In genomic region chr7:92874761-92875408, GRCm38 (mm10) we compare ENCODE assay signal across 8 mouse cellular contexts. TPM values are rescaled to one million over a fixed set of nuclear protein-coding genes. Genes with fewer than 3 reads are reported as not detected.
A peak's percentile ranks its signal among the peaks of the same experiment; 100 is the strongest.
DNase-seq lines count a peak whose midpoint lies in the region; ATAC-seq and TF ChIP-seq lines count a peak whose summit lies in the region.

No protein-coding gene starts in this region.

- peak; percentile 92 for DNase-seq in ES-E14 (ENCODE audit: low read depth, low spot score)
- peak; percentile 95 for DNase-seq in cerebellum, adult 11-12 months
- peak; percentile 87 to 88 for DNase-seq in heart, postnatal 36 days
- DNase-seq in layer of hippocampus, adult 2 months (ENCODE audit: low spot score in 2 of 2) = peak; percentile 81 to 90
- DNase-seq in lung, embryonic 14.5 days = peak; percentile 94
- peak; percentile 90 for DNase-seq in thymus, adult 2 months

- peak overlapping the region; percentile 87 for H3K9ac ChIP-seq in ES-E14 (ENCODE audit: insufficient read depth, low read depth, low read length, poor library complexity, severe bottlenecking)
- peak overlapping the region; percentile 83 for H3K9ac ChIP-seq in forebrain, embryonic 15.5 days (replicated peaks)
- H3K9ac ChIP-seq in lung, embryonic 14.5 days = peak overlapping the region; percentile 78

- ATAC-seq in forebrain, embryonic 15.5 days (replicated peaks) = peak; percentile 91
- peak; percentile 90 for ATAC-seq in lung, embryonic 14.5 days (ENCODE audit: insufficient read depth)

- intact Hi-C loops in heart, postnatal 36 days (cut with DNase I) = loop anchor here (1.0 to 5.0 kb wide), 4 partner anchors 28 to 222 kb away; partner anchors contain the start of gene Rab30

- H3K36me3 ChIP-seq in ES-E14 (ENCODE audit: control insufficient read depth, insufficient read depth, low read length, poor library complexity, severe bottlenecking) = peaks cover 2% of the 10 kb centered on the region; the same call in 1 of the 2 replicates
- no peaks in the 10 kb centered on the region for H3K36me3 ChIP-seq in forebrain, embryonic 15.5 days
- H3K36me3 ChIP-seq in lung, embryonic 14.5 days (ENCODE audit: insufficient read depth) = no peaks in the 10 kb centered on the region
- H3K36me3 ChIP-seq in thymus, adult 2 months (ENCODE audit: control insufficient read depth, insufficient read depth, low read length) = no peaks in the 10 kb centered on the region

- peak overlapping the region; percentile 86 for H3K27ac ChIP-seq in ES-E14 (ENCODE audit: insufficient read depth, low read depth, low read length, poor library complexity, severe bottlenecking)
- H3K27ac ChIP-seq in forebrain, embryonic 15.5 days (replicated peaks) = peak overlapping the region; percentile 98
- peak overlapping the region; percentile 99 for H3K27ac ChIP-seq in layer of hippocampus, adult 2 months
- H3K27ac ChIP-seq in lung, embryonic 14.5 days (ENCODE audit: low read depth) = peak overlapping the region; percentile 99
- H3K27ac ChIP-seq in olfactory bulb, adult 2 months (ENCODE audit: insufficient read depth, low read depth, low read length) = peak overlapping the region; percentile 86
- peak overlapping the region; percentile 87 for H3K27ac ChIP-seq in thymus, adult 2 months (ENCODE audit: control insufficient read depth, insufficient read depth, low read length)

- H3K9me3 ChIP-seq in ES-E14 (ENCODE audit: control insufficient read depth, insufficient read depth, low read depth, low read length) = no peaks in the 10 kb centered on the region
- H3K9me3 ChIP-seq in forebrain, embryonic 15.5 days = no peaks in the 10 kb centered on the region
- H3K9me3 ChIP-seq in lung, embryonic 14.5 days (ENCODE audit: low read depth, low read length) = no peaks in the 10 kb centered on the region

- in situ Hi-C loops in ES-E14 (cut with MboI; ENCODE audit: low sequenced_read_pairs in 2 of 2, unreplicated experiment in 2 of 2) = no loop called here

- no peak for TF ChIP-seq CTCF in layer of hippocampus, adult 2 months (conservative IDR thresholded peaks at IDR 0.05)
- TF ChIP-seq CTCF in lung, embryonic 14.5 days (IDR thresholded peaks at IDR 0.05; ENCODE audit: low read depth) = no peak
- TF ChIP-seq CTCF in olfactory bulb, adult 2 months (IDR thresholded peaks at IDR 0.05; ENCODE audit: insufficient read depth, low read depth, low read length) = no peak
- no peak for TF ChIP-seq CTCF in thymus, adult 2 months (IDR thresholded peaks at IDR 0.05; ENCODE audit: borderline replicate concordance, control insufficient read depth, extremely low read depth, insufficient read depth, low read length, poor library complexity)

- H3K4me1 ChIP-seq in ES-E14 (ENCODE audit: control insufficient read depth in 2 of 2, insufficient read depth in 2 of 2, low read length in 2 of 2, poor library complexity in 1 of 2) = 0 out of 4 replicates have a peak, but pooled peaks cover 0 to 3% of the 10 kb centered on the region in 2 experiments
- peaks cover 23% of the 10 kb centered on the region for H3K4me1 ChIP-seq in forebrain, embryonic 15.5 days
- H3K4me1 ChIP-seq in lung, embryonic 14.5 days (ENCODE audit: insufficient read depth) = peaks cover 9% of the 10 kb centered on the region; the same call in 1 of the 2 replicates
- H3K4me1 ChIP-seq in olfactory bulb, adult 2 months (ENCODE audit: control insufficient read depth, insufficient read depth, low read length) = peaks cover 6% of the 10 kb centered on the region; the same call in 1 of the 2 replicates
- peaks cover 5% of the 10 kb centered on the region; the same call in 1 of the 2 replicates for H3K4me1 ChIP-seq in thymus, adult 2 months (replicated peaks; ENCODE audit: control insufficient read depth, insufficient read depth, low read length)

- peak overlapping the region; percentile 68 for H3K4me2 ChIP-seq in forebrain, embryonic 15.5 days (replicated peaks)
- H3K4me2 ChIP-seq in lung, embryonic 14.5 days = peak overlapping the region; percentile 77

- peak; percentile 46; the same call in 1 of the 2 replicates for TF ChIP-seq POLR2A in olfactory bulb, adult 2 months (IDR thresholded peaks at IDR 0.05; ENCODE audit: insufficient read depth, low read depth, low read length)
- TF ChIP-seq POLR2A in thymus, adult 2 months (IDR thresholded peaks at IDR 0.05; ENCODE audit: control insufficient read depth, extremely low read depth, insufficient read depth, low read length, poor library complexity) = 0 out of 2 replicates have a peak, but pooled peaks have one; percentile 14

- H3K27me3 ChIP-seq in forebrain, embryonic 15.5 days = no peaks in the 10 kb centered on the region
- H3K27me3 ChIP-seq in lung, embryonic 14.5 days (ENCODE audit: insufficient read depth, low read length) = no peaks in the 10 kb centered on the region
- H3K27me3 ChIP-seq in thymus, adult 2 months (ENCODE audit: control insufficient read depth, insufficient read depth, low read length) = no peaks in the 10 kb centered on the region

- WGBS in forebrain, embryonic 15.5 days = 0% methylated on average over 29 of the region's 29 CpGs
- WGBS in lung, embryonic 14.5 days = under 1% methylated on average over 29 of the region's 29 CpGs
- WGBS in olfactory bulb, adult 2 months = under 1% methylated on average over 29 of the region's 29 CpGs
- under 1% methylated on average over 29 of the region's 29 CpGs for WGBS in thymus, adult 2 months

- peak overlapping the region; percentile 78 to 98 for H3K4me3 ChIP-seq in ES-E14 (ENCODE audit: insufficient read depth in 1 of 2, low read depth in 1 of 2, low read length in 2 of 2, poor library complexity in 1 of 2, severe bottlenecking in 1 of 2)
- peak overlapping the region; percentile 86 for H3K4me3 ChIP-seq in forebrain, embryonic 15.5 days
- peak overlapping the region; percentile 87 for H3K4me3 ChIP-seq in layer of hippocampus, adult 2 months
- H3K4me3 ChIP-seq in lung, embryonic 14.5 days (ENCODE audit: low read depth, low read length) = peak overlapping the region; percentile 63
- peak overlapping the region; percentile 93 for H3K4me3 ChIP-seq in olfactory bulb, adult 2 months (ENCODE audit: insufficient read depth, low read depth, low read length)
- peak overlapping the region; percentile 63 for H3K4me3 ChIP-seq in thymus, adult 2 months (ENCODE audit: control insufficient read depth, insufficient read depth, low read length)

TF ChIP-seq in ES-E14, 5 proteins besides CTCF, POLR2A, EP300 and RAD21:
- TF ChIP-seq HCFC1 (IDR thresholded peaks at IDR 0.05; ENCODE audit: borderline replicate concordance, insufficient read depth, low read length) = peak; percentile 67; the same call in 1 of the 2 replicates
- no peak for TF ChIP-seq ZNF384 (IDR thresholded peaks at IDR 0.05; ENCODE audit: low read depth, low read length)
TF ChIP-seq in ES-E14: peak in this region for 1.

RNA-seq across cellular contexts. Expression of gene Prcp, which starts 0.6 kb away (rescaled TPM):
- 27.7 and 37.7 TPM in 2 replicates for total RNA-seq in ES-E14 (2012; rRNA removed)
- 16.6 and 17.4 TPM in 2 replicates for polyA plus RNA-seq in forebrain, embryonic 15.5 days (2015; fragmentation: Nextera tagmentation; extraction: Ambion mirVana)
- total RNA-seq in heart, postnatal 36 days (2021) = 10 to 100 TPM; 13.6 to 19.3 TPM
- 1 to 10 TPM; 5.9 to 7.9 TPM for total RNA-seq in layer of hippocampus, adult 2 months (2021)
- polyA plus RNA-seq in lung, embryonic 14.5 days (2014; fragmentation: Nextera tagmentation; extraction: Ambion mirVana) = 42.2 and 44.2 TPM in 2 replicates
- not detected in 2 replicates for polyA plus RNA-seq in olfactory bulb, adult 2 months (2012; ENCODE audit: insufficient read depth, insufficient read length, low replicate concordance, missing spikeins)
- 17.2 and 19.7 TPM in 2 replicates for polyA plus RNA-seq in thymus, adult 2 months (2012; rRNA removed)

RNA-seq across cellular contexts. Expression of gene Ddias, which starts 0.8 kb away (rescaled TPM):
- total RNA-seq in ES-E14 (2012; rRNA removed) = 37.8 and 46.3 TPM in 2 replicates
- 7.5 and 9.3 TPM in 2 replicates for polyA plus RNA-seq in forebrain, embryonic 15.5 days (2015; fragmentation: Nextera tagmentation; extraction: Ambion mirVana)
- 1 to 10 TPM in 1 of 2 experiments, under 1 TPM in 1; 0.46 to 1.1 TPM for total RNA-seq in heart, postnatal 36 days (2021)
- under 1 TPM; 0.69 to 0.79 TPM for total RNA-seq in layer of hippocampus, adult 2 months (2021)
- 20.7 and 22.2 TPM in 2 replicates for polyA plus RNA-seq in lung, embryonic 14.5 days (2014; fragmentation: Nextera tagmentation; extraction: Ambion mirVana)
- polyA plus RNA-seq in olfactory bulb, adult 2 months (2012; ENCODE audit: insufficient read depth, insufficient read length, low replicate concordance, missing spikeins) = not detected in 2 replicates
- 0.81 and 1.2 TPM in 2 replicates for polyA plus RNA-seq in thymus, adult 2 months (2012; rRNA removed)

Comparison
In these comparisons a context has a peak if more than half of its experiments do, and no peak if none do; other contexts are left out.
1. Peak in every context shown above with its lines: DNase-seq, ATAC-seq, H3K4me3 ChIP-seq and H3K27ac ChIP-seq.
2. RNA of gene Prcp, which starts 0.6 kb away (polyA plus RNA-seq): 42.2 to 44.2 TPM in lung, embryonic 14.5 days, 17.2 to 19.7 TPM in thymus, adult 2 months and 16.6 to 17.4 TPM in forebrain, embryonic 15.5 days; not detected in olfactory bulb, adult 2 months; every median in the first group is over 10 times any median in the second.